Mouse (Mus musculus) layer of hippocampus, adult 9-10 months (tissue): ENCODE measurements around the gene Sorcs2.
A peak's percentile ranks its signal among the peaks of the same experiment; 100 is the strongest.

Source experiments
- DNase-seq: peaks from one replicate; pipeline ENCODE4 v3.0.0; 2022; ENCODE audit warnings: low spot score

Gene Sorcs2

GRCm38 (mm10) chr5:36397837-36398282 is at the start of gene Sorcs2:
Gene Sorcs2, minus strand, starts transcription at chr5:36398139.
- peak; percentile 43 for DNase-seq

GRCm38 (mm10) chr5:36446166-36446890 is 48.4 kb upstream of the Sorcs2 start:
- no peak for DNase-seq

DNA sequence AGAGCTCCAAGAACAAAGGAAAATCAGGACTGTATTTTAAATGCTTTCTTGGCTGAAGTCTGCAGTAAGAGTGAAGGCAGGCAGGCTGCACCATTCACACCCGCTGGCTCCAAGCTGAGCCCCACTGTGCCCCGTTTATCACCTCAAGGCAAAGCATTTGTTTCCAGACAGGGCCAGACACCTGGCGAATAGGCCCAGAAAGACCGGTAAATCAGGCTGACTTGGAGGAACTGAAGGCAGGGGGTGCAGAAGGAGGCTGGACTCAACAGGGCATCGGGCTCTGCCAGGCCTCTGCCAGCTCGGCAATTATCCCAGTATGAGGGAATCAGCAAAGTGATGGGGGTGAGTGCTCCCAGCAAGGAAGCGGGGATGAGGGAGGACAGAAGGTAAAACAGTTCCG is 47.1 kb upstream of the Sorcs2 start:
- no peak for DNase-seq

DNA sequence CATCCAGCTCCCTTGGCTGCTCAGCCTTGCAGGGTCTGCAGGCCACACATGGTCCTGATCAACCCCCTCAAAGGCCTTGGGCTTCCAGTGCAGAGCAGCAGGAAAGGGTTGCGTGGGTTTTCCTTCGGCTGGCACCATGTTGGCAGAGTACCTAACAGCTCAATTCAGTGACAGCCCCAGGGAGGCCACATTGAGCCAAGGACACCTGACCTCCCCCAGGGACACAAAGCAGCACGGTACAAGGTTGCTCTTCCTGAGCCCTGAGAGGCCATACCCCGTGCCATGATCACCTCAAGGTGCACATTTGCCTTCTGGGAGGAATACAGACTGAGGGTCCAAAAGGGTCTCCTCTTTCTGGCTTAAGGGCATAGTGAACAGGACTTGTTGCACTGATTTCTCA is 46.7 kb upstream of the Sorcs2 start:
- no peak for DNase-seq

DNA sequence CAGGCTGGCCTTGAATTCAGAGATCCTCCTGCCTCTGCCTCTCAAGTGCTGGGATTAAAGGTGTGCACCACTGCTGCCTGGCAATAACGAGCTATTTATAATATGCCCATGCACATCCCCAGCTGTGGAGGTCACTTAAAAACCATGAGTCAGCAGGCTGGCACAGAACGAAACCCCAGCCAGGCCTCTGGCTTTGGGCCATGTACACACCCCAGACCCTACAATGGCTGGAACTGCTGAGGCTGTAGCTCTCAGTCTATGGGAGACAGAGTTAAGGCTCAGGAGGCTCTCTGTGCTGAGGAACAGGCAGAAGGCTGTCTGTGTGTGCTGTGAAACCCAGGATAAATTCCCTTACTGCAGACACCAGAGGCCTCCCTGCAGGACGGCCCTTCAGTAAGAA is 42.8 kb upstream of the Sorcs2 start:
- DNase-seq: no peak

- DNase-seq: no peak
Observed at GRCm38 (mm10) chr5:36436858-36437257, 38.9 kb upstream of the Sorcs2 start.

- DNase-seq: no peak
Observed at GRCm38 (mm10) chr5:36434398-36434967, 36.5 kb upstream of the Sorcs2 start.

DNA sequence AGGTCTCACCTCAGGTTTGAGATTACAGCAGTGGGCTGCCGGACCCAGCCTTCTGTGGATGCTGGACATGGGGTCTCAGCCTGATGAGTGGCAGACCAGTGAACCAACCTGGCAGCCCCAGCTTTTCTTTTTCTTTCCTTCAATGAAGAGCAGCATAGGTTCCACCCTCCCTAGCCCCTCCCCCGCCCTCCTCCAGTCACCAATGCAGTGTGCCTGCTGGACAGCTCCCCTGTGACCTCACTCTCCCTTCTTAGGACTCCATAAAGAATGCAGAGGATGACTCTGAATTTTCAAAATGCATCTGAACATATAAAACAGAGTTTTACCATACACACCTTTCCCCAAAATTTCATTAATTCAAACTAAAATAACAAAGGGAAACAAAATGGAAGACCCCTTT is 33.8 kb upstream of the Sorcs2 start:
- DNase-seq: no peak

GRCm38 (mm10) chr5:36429551-36429950 is 31.6 kb upstream of the Sorcs2 start:
- no peak for DNase-seq

- no peak for DNase-seq
Observed at GRCm38 (mm10) chr5:36427831-36428230, 29.9 kb upstream of the Sorcs2 start.

DNA sequence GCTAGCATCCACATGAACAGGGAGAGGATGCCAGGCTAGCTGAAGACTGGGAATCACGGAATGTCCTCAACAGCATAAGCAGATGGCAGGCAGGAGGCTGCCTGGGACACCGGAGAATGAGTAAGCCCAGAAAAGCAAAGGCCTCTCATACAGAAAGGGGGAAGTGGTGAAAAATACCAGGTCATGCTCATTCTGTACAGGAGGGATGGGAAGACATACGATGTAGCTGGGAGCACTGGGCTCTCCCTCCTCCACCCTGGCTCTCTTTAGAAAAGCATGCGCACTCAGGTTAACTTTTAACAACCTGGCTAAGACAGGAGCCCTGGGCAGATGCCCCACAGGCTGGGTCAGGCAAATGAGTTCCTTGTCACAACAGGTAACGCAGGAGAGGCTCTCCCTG is 28.5 kb upstream of the Sorcs2 start:
- peak; percentile 33 for DNase-seq

- no peak for DNase-seq
Observed at GRCm38 (mm10) chr5:36424676-36425075, 26.7 kb upstream of the Sorcs2 start.

DNA sequence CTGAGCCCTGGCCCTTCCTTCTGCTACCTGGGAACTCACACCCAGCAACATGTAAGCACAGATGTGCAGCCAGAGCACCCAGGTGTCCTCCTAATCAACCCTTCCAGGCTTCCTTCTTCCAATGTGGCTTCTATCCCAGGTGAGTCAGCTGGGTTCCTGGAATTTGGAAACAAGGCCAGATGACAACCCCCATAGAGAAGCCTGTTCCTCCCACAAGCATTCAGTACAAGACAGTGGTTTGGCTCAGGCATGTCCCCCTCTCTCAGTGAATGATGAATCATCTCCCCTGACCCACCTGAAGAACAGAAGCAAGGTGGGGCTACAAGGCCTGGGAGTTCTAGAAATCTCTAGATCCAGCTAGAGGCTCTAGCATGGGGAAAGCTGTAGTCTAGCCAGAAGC is 24.8 kb upstream of the Sorcs2 start:
- DNase-seq: no peak

DNA sequence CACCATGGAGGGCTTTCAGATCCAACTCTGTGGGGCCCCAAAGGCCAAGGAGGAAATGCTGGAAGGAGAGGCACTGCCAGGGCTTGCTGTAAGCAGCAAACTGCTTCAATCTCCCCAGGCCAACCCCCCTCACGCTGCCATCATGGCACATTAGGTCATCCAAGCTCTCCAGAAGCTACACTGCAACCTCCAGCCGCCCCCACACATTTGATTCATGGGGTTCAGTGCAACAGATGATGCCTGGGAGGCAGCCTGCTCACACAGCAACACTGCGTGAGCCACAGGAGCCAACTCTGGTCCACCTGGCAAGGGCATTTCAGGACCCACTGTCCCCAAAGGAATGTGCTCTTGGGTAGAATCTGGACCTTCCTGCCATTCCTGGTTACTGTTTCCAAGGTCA is 21.9 kb upstream of the Sorcs2 start:
- DNase-seq: no peak

DNA sequence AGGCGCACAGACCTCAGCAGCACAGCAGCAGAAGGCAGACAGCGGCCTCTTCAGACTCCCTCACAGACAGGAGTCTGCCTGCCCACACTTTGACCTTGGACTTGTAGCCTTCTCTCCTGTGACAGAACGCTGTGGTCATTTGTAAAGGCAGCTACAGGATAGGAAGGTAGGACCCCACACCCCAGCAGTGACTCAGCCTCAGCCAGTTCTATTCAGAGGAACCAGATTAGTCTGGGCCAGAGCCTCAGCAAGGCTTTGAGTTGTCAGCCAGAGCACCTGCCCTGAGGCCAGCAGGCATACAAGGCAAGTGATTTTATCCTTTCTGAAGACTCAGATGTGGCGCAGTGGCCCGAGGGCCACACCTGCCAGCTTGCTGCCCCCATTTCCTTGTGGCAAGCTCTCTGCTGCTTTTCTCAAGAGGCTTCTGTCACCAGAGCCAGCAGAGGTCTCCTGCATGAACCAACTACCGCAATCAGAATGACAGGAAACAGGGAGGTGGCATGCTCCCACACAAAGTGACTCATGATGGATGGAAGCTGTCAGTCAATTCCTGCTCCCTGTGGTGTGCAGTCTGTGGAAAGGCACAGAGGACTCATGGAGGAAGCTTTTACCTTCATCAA is 16.9 kb upstream of the Sorcs2 start:
- DNase-seq: peak; percentile 36

DNA sequence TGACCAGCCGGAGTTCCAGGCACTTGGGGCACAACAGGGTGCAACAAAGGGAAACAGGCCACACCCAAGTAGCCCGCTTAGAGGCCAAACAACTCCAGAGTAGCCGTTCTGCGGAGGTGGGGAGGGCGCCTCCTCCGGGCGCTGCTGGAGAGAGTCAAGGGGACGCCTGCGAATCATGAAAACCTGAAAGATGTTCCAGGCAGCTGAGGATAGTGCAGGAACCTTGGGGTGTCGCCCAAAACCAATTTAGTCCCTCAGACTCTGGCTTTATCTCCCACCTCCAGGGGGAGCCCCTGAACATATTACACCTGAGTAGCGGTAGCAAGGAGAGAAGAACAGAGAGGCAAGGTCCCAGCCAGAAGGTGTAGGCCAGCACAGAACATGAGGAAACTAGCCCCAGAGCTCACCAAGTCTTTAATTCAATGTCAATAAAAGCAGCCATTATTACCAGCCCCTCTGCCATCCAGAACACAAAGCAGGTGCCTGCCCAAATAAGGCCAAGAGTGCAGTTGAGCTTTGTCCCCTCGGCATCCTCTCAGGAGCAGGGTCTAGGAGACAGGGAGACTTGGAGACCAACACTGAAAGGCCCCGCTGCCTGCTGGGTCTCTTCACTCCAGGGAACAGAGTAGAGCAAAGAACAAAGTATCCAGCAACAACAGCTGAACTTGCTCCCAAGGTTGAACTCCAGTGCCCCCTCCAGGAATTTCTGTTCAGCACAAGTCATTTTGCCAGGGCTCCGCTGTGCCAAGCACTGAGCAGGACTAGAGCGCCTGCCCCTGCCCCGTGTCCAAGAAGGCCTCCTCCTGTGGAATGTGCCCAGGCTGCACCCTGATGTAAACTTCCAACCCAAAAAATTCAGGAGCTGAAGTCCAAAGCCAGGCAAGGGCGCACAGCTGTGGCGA is 775 bp upstream of the Sorcs2 start:
- peak; percentile 31 for DNase-seq

DNA sequence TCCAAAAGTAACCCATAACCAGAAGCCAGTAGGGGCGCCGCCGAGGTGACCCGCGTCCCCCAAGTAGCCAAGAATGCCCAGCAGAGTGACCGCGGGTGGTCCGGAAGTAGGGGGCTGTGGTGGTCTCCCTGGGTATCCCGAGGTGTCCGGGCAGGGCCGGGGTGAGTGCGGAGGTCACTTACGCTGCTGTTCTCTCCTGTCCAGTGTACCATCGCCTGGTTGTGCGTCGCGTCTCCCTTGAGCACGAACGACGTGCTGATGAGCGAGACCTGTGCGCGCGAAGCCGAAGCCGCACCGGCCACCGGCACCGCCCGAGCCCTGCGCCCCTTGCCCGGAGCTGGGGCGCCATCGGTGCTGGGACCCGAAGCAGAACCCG is 567 bp downstream of the Sorcs2 start:
- no peak for DNase-seq

GRCm38 (mm10) chr5:36396491-36397383 is 1.2 kb downstream of the Sorcs2 start:
- no peak for DNase-seq

DNA sequence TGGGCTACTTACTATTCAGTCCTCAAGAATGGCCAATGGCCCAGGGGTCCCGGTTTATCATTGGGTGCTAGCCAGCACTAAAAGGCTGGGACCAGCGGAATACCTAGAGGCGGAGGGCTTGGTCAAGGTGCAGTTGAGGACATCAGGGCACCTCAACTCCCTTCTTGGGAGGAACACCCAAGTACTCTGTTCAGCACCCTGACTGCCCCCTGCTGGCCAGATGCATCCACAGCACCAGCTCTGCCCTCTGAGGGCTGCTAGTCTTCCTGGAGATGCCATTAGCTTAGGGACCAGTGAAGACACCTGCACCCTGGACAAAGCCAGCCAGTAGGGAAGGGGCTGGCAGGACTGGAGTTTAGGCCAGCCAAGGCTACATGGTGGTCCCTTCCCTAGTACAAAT is 1.9 kb downstream of the Sorcs2 start:
- DNase-seq: peak; percentile 69

GRCm38 (mm10) chr5:36394840-36395515 is 3.0 kb downstream of the Sorcs2 start:
- no peak for DNase-seq

GRCm38 (mm10) chr5:36391751-36392150 is 6.2 kb downstream of the Sorcs2 start:
- no peak for DNase-seq
